Mouse (Mus musculus) erythroblast, embryonic 14.5 days (primary cell): ENCODE data around the gene Il2.

Source experiments
- GATA1 ChIP-seq: IDR thresholded peaks from 2 replicates; pipeline ENCODE4 v1.6.1; 2012; ENCODE audit warnings: low read length, inconsistent platforms, mixed read lengths
- TAL1 ChIP-seq: IDR thresholded peaks from 3 replicates; pipeline ENCODE4 v1.6.1; 2012; ENCODE audit warnings: low read length, inconsistent platforms, mixed read lengths

GRCm38 (mm10) chr3:37144979-37145378, 19.2 kb upstream of the Il2 start:
- no peak for TF ChIP-seq TAL1
- no peak for TF ChIP-seq GATA1
